Mouse (Mus musculus) bone marrow, adult 2 months (tissue): Measurements from ENCODE around the gene Twf2.

Experiments
- CTCF ChIP-seq: fragments of 200-500 bp; IDR thresholded peaks from 2 replicates; pipeline ENCODE4 v1.5.1; 2011; ENCODE audit warnings: low read length, control low read depth; ENCODE audit not compliant: control insufficient read depth, insufficient read depth
- POLR2A ChIP-seq: fragments of 200-500 bp; IDR thresholded peaks from 2 replicates; pipeline ENCODE4 v1.6.1; 2011; ENCODE audit warnings: low read depth, mild to moderate bottlenecking, control low read depth, low read length, borderline replicate concordance; ENCODE audit not compliant: control insufficient read depth

DNA sequence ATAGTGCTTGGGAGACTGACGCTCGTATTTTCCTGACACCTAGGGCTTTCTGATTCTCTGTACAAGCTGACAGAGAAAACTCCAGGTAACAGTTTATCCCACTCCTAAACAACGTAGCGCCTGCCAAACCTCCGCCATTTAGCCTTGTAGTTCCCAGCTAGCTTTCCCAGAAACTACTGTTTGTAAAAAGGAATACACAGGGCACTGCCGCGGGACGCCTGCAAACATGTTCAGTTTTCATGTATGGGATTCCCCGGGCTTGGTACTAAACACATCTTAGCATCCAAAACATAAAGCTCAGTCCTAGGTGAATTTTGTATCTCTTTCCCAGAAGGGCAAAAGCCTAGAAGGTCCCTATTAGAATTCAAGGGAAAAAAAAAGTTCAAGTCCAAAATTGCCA is 43.7 kb upstream of the Twf2 start:
- TF ChIP-seq POLR2A (no peak), CTCF (no peak)
